Mouse (Mus musculus) lung, adult 2 months (tissue): Measurements from ENCODE around the gene Aes.

Experiments
- CTCF ChIP-seq: fragments of 200-500 bp; IDR thresholded peaks from 2 replicates; pipeline ENCODE4 v1.5.1; 2011; ENCODE audit warnings: mild to moderate bottlenecking, low read length, control low read depth; ENCODE audit not compliant: insufficient read depth
- POLR2A ChIP-seq: fragments of 200-500 bp; IDR thresholded peaks from 2 replicates; pipeline ENCODE4 v1.6.1; 2011; ENCODE audit warnings: low read depth, mild to moderate bottlenecking, control low read depth, low read length, borderline replicate concordance; ENCODE audit errors: extremely low read depth

DNA sequence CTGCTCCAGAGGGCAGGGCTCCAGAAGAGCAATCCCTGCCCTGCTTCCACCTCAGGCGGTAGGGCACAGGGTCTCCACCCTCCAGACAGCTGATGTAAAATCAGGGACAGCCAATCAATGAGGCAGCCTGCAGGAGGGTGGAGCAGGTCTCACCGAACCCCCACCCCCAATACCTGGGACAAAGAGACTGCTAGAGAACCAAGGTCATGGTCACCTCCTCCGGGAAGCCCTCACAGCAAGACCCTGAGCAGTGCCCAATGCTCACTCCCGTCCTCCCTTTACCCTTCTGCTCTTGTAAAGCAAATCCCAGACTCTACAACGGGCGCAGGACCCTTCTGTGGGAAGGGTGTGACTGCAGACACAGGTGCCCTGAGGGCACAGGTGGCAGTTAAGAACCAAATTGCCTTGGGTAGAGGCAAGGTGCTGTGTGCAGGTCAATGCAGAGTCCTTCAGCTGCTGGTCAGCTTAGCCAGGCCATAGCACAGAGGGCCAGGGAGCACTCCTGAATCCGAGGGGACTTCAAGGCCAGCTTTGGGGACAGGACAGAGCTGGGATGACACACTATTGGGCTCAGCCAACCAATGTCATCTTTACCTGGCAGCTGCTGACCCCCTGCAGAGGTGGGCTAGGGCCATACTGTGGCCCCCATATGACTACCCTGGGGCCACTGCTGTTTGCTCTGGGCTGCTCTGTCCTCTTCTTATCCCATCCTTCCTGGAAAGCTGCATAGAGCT is 16.4 kb upstream of the Aes start:
- TF ChIP-seq CTCF (no peak), POLR2A (no peak)
